Comparison of ENCODE assay signal across 7 mouse cellular contexts in the genomic region with DNA sequence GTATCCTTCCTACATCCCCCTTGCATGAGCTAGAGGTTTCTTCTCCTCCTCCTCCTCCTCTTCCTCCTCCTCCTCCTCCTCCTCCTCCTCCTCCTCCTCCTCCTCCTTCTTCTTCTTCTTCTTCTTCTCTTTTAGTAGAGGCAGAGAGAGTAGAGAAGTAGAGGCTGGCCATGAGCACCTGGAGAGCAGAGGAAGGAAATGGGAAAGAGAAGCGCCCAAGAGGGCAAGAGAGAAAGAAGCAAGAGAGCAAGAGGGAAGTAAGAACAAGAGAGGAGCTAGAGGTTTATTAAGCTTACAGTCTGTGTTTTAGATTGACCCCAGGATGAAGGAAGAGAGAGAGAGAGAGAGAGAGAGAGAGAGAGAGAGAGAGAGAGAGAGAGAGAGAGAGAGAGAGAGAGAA. TPM values are rescaled to one million over a fixed set of nuclear protein-coding genes. Genes with fewer than 3 reads are reported as not detected.
ATAC-seq lines count a peak whose summit lies in the region.
"Not testable (repeated sequence)": the region's sequence is repeated elsewhere in the genome, so short reads cannot be mapped to it uniquely, and the experiment has no call there.

No protein-coding gene starts in this region.

- not testable (repeated sequence) for H3K27ac ChIP-seq in heart, embryonic 12.5 days (ENCODE audit: poor library complexity, severe bottlenecking); midbrain, embryonic 12.5 days (replicated peaks)

- H3K9ac ChIP-seq in heart, embryonic 12.5 days; midbrain, embryonic 12.5 days (replicated peaks): not testable (repeated sequence)

- H3K4me2 ChIP-seq in heart, embryonic 12.5 days; midbrain, embryonic 12.5 days (replicated peaks): not testable (repeated sequence)

- 71% methylated on average over 1 of the region's 1 CpGs for WGBS in heart, embryonic 12.5 days
- WGBS in midbrain, embryonic 12.5 days: 90% methylated on average over 1 of the region's 1 CpGs

- ATAC-seq in common myeloid progenitor, adult 5-6 weeks (replicated peaks; ENCODE audit: low read depth, poor library complexity, severe bottlenecking): peak; percentile 87
- ATAC-seq in erythroid progenitor cell, adult 5-6 weeks (replicated peaks; ENCODE audit: low FRiP score, poor library complexity, severe bottlenecking): peak; percentile 86
- 0 out of 2 replicates have a peak, but pooled peaks have one; percentile 71 for ATAC-seq in heart, embryonic 12.5 days (ENCODE audit: insufficient number of reproducible peaks, low FRiP score)
- ATAC-seq in hematopoietic stem cell, adult 5-6 weeks (replicated peaks in 1 of 2; ENCODE audit: insufficient read depth in 1 of 2, low FRiP score in 2 of 2, low TSS enrichment in 1 of 2, low read depth in 1 of 2, poor library complexity in 2 of 2, severe bottlenecking in 2 of 2): peak; percentile 91 to 97
- peak; percentile 66 for ATAC-seq in megakaryocyte progenitor cell, adult 5-6 weeks (replicated peaks; ENCODE audit: poor library complexity)
- ATAC-seq in midbrain, embryonic 12.5 days (ENCODE audit: low FRiP score, low read depth): peak; percentile 54; the same call in 1 of the 2 replicates
- peak; percentile 89 for ATAC-seq in neutrophil, adult 5-6 weeks (ENCODE audit: extremely low read depth, insufficient number of reproducible peaks, low FRiP score, poor library complexity, severe bottlenecking)

- not testable (repeated sequence) for H3K27me3 ChIP-seq in heart, embryonic 12.5 days (replicated peaks); midbrain, embryonic 12.5 days

- H3K36me3 ChIP-seq in heart, embryonic 12.5 days: peaks cover 16% of the 10 kb centered on the region
- not testable (repeated sequence) for H3K36me3 ChIP-seq in midbrain, embryonic 12.5 days

- not testable (repeated sequence) for H3K4me3 ChIP-seq in heart, embryonic 12.5 days; midbrain, embryonic 12.5 days

- H3K4me1 ChIP-seq in heart, embryonic 12.5 days (replicated peaks); midbrain, embryonic 12.5 days: not testable (repeated sequence)

- not testable (repeated sequence) for H3K9me3 ChIP-seq in heart, embryonic 12.5 days (replicated peaks); midbrain, embryonic 12.5 days

RNA-seq across cellular contexts. Expression of gene B3galnt2, which starts 27.6 kb away (rescaled TPM):
- 53.3 and 69.8 TPM in 2 replicates for total RNA-seq in common myeloid progenitor, adult 5-6 weeks (2017)
- total RNA-seq in erythroid progenitor cell, adult 5-6 weeks (2015; ENCODE audit: low replicate concordance): 26.7 and 33.5 TPM in 2 replicates
- 20.5 and 31.7 TPM in 2 replicates for total RNA-seq in erythroid progenitor cell, adult 5-6 weeks (2017; ENCODE audit: low replicate concordance)
- polyA plus RNA-seq in heart, embryonic 12.5 days (2016; fragmentation: Nextera tagmentation; extraction: Ambion mirVana): 22.8 and 24.8 TPM in 2 replicates
- total RNA-seq in hematopoietic stem cell, adult 5-6 weeks (2017): 29.8 and 36.6 TPM in 2 replicates
- 32.6 and 43.5 TPM in 2 replicates for total RNA-seq in megakaryocyte progenitor cell, adult 5-6 weeks (2015)
- 36.7 and 37.0 TPM in 2 replicates for total RNA-seq in megakaryocyte progenitor cell, adult 5-6 weeks (2017)
- 38.6 and 39.3 TPM in 2 replicates for polyA plus RNA-seq in midbrain, embryonic 12.5 days (2016; fragmentation: Nextera tagmentation; extraction: Ambion mirVana)
- total RNA-seq in neutrophil, adult 5-6 weeks (2017): 34.0 and 38.9 TPM in 2 replicates

RNA-seq across cellular contexts. Expression of gene Tbce, which starts 57.6 kb away (rescaled TPM):
- 71.0 and 77.9 TPM in 2 replicates for total RNA-seq in common myeloid progenitor, adult 5-6 weeks (2017)
- 128 and 172 TPM in 2 replicates for total RNA-seq in erythroid progenitor cell, adult 5-6 weeks (2015; ENCODE audit: low replicate concordance)
- 108 and 143 TPM in 2 replicates for total RNA-seq in erythroid progenitor cell, adult 5-6 weeks (2017; ENCODE audit: low replicate concordance)
- polyA plus RNA-seq in heart, embryonic 12.5 days (2016; fragmentation: Nextera tagmentation; extraction: Ambion mirVana): 38.1 and 39.9 TPM in 2 replicates
- 68.9 and 87.6 TPM in 2 replicates for total RNA-seq in hematopoietic stem cell, adult 5-6 weeks (2017)
- total RNA-seq in megakaryocyte progenitor cell, adult 5-6 weeks (2015): 52.5 and 69.6 TPM in 2 replicates
- total RNA-seq in megakaryocyte progenitor cell, adult 5-6 weeks (2017): 39.9 and 55.8 TPM in 2 replicates
- polyA plus RNA-seq in midbrain, embryonic 12.5 days (2016; fragmentation: Nextera tagmentation; extraction: Ambion mirVana): 86.9 and 88.2 TPM in 2 replicates
- 111 and 126 TPM in 2 replicates for total RNA-seq in neutrophil, adult 5-6 weeks (2017)
